Mouse (Mus musculus) limb, embryonic 13.5 days (tissue): ENCODE measurements at regions not wholly inside any gene's neighbourhood (a gene's known extent, or its start where the extent isn't known, plus 50 kb on each side); places are given as distances from the start of the nearest gene placed in this dataset.

Source experiments
- ATAC-seq: fragments of 200-750 bp; cut with Nextera tagmentation; 2 replicates; pipeline ENCODE4 v1.8.0; 2017; ENCODE audit warnings: low read depth, moderate number of reproducible peaks, moderate TSS enrichment; ENCODE audit not compliant: low FRiP score
- H3K27ac ChIP-seq: fragments of 300-500 bp; sonication (generic); 2 replicates; pipeline ENCODE4 v1.5.1; 2015; ENCODE audit warnings: inconsistent platforms, mild to moderate bottlenecking, moderate library complexity
- H3K27me3 ChIP-seq: fragments of 300-500 bp; sonication (generic); 2 replicates; pipeline ENCODE4 v1.6.1; 2015; ENCODE audit warnings: mild to moderate bottlenecking, inconsistent platforms
- H3K36me3 ChIP-seq: fragments of 300-500 bp; sonication (generic); 2 replicates; pipeline ENCODE4 v1.6.1; 2015; ENCODE audit warnings: inconsistent platforms, mild to moderate bottlenecking, moderate library complexity
- H3K4me1 ChIP-seq: fragments of 300-500 bp; sonication (generic); 2 replicates; pipeline ENCODE4 v1.6.1; 2015; ENCODE audit warnings: inconsistent platforms
- H3K4me2 ChIP-seq: fragments of 300-500 bp; sonication (generic); replicated peaks from 2 replicates; pipeline ENCODE4 v1.6.1; 2015; ENCODE audit warnings: inconsistent platforms, mild to moderate bottlenecking, moderate library complexity
- H3K4me3 ChIP-seq: fragments of 300-500 bp; sonication (generic); 2 replicates; pipeline ENCODE4 v1.5.1; 2015; ENCODE audit warnings: moderate library complexity, mild to moderate bottlenecking, inconsistent platforms
- H3K9ac ChIP-seq: fragments of 300-500 bp; sonication (generic); 2 replicates; pipeline ENCODE4 v1.6.1; 2015; ENCODE audit warnings: mild to moderate bottlenecking, inconsistent platforms
- H3K9me3 ChIP-seq: fragments of 300-500 bp; sonication (generic); 2 replicates; pipeline ENCODE4 v1.6.1; 2016; ENCODE audit warnings: inconsistent platforms
- WGBS: fragments of 180-500 bp; shearing (Covaris S2); methylation state at CpG from one replicate; pipeline ENCODE4 v1.1.7; 2015; 5-methylcytosine and 5-hydroxymethylcytosine counted together

DNA sequence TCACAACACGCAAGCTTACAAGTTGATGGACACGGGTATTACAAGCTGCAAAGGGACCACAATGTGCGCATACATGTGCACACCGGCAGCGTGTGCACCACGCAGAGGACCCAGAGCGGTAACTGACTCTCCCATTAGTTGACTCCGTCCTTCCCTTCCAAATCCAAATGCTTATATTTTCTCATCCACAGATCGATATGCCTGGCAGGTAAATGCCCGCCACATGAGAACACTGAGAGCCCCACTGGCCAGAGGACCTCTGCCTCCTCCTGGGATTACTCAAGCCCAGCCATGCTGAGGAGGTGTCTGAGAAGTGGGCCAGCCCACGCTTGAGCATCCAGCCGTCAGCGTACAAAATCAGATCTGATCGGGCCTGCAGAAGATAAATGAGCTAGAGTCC lies 279.6 kb downstream of the Gm826 start:
- peaks cover 16% of the 10 kb centered on the region for H3K27me3 ChIP-seq
- H3K9ac ChIP-seq, result no peak overlapping the region
- H3K36me3 ChIP-seq, result no peaks in the 10 kb centered on the region
- no peak overlapping the region for H3K4me3 ChIP-seq
- no peaks in the 10 kb centered on the region for H3K4me1 ChIP-seq
- no peaks in the 10 kb centered on the region for H3K9me3 ChIP-seq
- 84% methylated on average over 14 of the region's 14 CpGs for WGBS
- no peak overlapping the region for H3K4me2 ChIP-seq
- no peak overlapping the region for H3K27ac ChIP-seq
- no peak for ATAC-seq

- Histone ChIP-seq H3K9me3 (no peaks in the 10 kb centered on the region), H3K4me2 (no peak overlapping the region), H3K36me3 (no peaks in the 10 kb centered on the region), H3K4me3 (no peak overlapping the region), H3K27ac (no peak overlapping the region), H3K4me1 (0 out of 2 replicates have a peak, but pooled peaks cover 3% of the 10 kb centered on the region), H3K9ac (no peak overlapping the region), H3K27me3 (peaks cover 5% of the 10 kb centered on the region; the same call in 1 of the 2 replicates)
- ATAC-seq, result no peak
- 84% methylated on average over 9 of the region's 9 CpGs for WGBS
Measured at GRCm38 (mm10) chr2:160048286-160048685, 285.7 kb downstream of the Gm826 start.

DNA sequence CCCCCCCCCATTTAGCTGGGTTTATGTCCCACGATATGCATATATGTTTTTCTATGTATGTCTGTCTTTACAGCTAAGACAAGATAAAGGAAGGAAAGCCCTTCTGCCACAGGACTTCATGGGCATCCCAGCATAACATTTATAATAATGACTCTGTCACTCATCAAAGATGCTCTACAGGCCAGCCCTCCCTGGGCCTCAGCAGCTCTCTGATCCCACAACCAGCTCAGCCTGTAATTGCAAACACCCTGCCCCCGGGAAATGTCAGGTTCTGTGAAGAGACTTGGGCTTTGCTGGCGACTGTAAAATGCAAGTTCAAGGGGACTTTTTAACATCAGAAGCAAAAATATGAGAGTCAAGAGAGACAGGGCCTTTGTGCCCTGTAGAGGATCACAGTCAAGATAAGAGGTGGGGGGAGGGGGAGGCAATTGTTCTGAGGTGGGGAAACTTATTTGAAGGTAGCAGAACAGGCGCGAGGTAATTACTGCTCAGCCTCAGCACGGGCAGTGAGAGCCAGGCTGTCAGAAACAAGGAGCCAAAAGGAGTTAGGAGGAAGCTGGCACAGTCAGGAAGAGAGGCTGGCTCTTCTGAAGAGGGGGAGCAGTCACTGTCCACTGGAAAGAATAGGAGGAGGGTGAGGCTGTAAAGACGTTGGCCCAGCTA lies 286.9 kb downstream of the Gm826 start:
- Histone ChIP-seq H3K9ac (no peak overlapping the region), H3K27me3 (peaks cover 5% of the 10 kb centered on the region; the same call in 1 of the 2 replicates), H3K4me3 (no peak overlapping the region), H3K27ac (no peak overlapping the region), H3K36me3 (no peaks in the 10 kb centered on the region), H3K9me3 (no peaks in the 10 kb centered on the region), H3K4me1 (0 out of 2 replicates have a peak, but pooled peaks cover 3% of the 10 kb centered on the region), H3K4me2 (no peak overlapping the region)
- WGBS, result 15% methylated on average over 7 of the region's 7 CpGs
- no peak for ATAC-seq

GRCm38 (mm10) chr2:160044591-160044990 lies 289.4 kb downstream of the Gm826 start:
- H3K9me3 ChIP-seq, result no peaks in the 10 kb centered on the region
- peaks cover 5% of the 10 kb centered on the region; the same call in 1 of the 2 replicates for H3K27me3 ChIP-seq
- WGBS, result 67% methylated on average over 4 of the region's 4 CpGs
- no peak for ATAC-seq
- no peak overlapping the region for H3K27ac ChIP-seq
- no peaks in the 10 kb centered on the region for H3K36me3 ChIP-seq
- H3K4me2 ChIP-seq, result no peak overlapping the region
- H3K9ac ChIP-seq, result no peak overlapping the region
- 0 out of 2 replicates have a peak, but pooled peaks cover 3% of the 10 kb centered on the region for H3K4me1 ChIP-seq
- no peak overlapping the region for H3K4me3 ChIP-seq

- H3K27me3 ChIP-seq, result peaks cover 5% of the 10 kb centered on the region; the same call in 1 of the 2 replicates
- ATAC-seq, result peak; percentile 28; the same call in 1 of the 2 replicates
- WGBS, result 80% methylated on average over 2 of the region's 2 CpGs
Measured at GRCm38 (mm10) chr2:160044184-160044583, 289.8 kb downstream of the Gm826 start.

DNA sequence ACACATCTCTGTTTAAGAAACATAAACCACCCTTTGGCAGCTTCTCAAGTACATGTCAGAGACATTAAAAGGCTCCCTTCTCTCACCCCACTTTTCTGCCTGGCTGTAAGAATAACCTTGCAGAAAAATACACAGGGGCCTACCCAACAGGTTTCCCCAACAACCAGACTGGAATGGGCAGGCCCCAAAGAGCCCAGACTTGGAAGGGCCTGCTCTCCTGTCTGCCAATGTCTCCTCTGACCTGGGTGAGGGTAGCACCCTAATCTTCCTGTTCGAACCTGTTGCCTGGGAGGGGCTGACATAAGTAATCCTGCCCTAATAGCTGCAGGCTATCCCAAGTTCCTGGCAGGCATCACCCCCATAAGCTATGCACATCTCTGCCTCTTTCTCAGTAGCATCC lies 304.5 kb downstream of the Gm826 start:
- H3K27me3 ChIP-seq, result no peaks in the 10 kb centered on the region
- no peak overlapping the region for H3K4me2 ChIP-seq
- H3K9ac ChIP-seq, result no peak overlapping the region
- no peak overlapping the region for H3K27ac ChIP-seq
- no peaks in the 10 kb centered on the region for H3K36me3 ChIP-seq
- H3K4me1 ChIP-seq, result no peaks in the 10 kb centered on the region
- H3K4me3 ChIP-seq, result no peak overlapping the region
- 75% methylated on average over 1 of the region's 1 CpGs for WGBS
- no peak for ATAC-seq
- no peaks in the 10 kb centered on the region for H3K9me3 ChIP-seq

More at GRCm38 (mm10) chr2:160044184-160044583, 289.8 kb downstream of the Gm826 start:
- no peak overlapping the region for H3K9ac ChIP-seq
- H3K27ac ChIP-seq, result no peak overlapping the region
- 0 out of 2 replicates have a peak, but pooled peaks cover 3% of the 10 kb centered on the region for H3K4me1 ChIP-seq
- no peak overlapping the region for H3K4me3 ChIP-seq
- no peaks in the 10 kb centered on the region for H3K36me3 ChIP-seq
- no peaks in the 10 kb centered on the region for H3K9me3 ChIP-seq
- H3K4me2 ChIP-seq, result no peak overlapping the region

DNA sequence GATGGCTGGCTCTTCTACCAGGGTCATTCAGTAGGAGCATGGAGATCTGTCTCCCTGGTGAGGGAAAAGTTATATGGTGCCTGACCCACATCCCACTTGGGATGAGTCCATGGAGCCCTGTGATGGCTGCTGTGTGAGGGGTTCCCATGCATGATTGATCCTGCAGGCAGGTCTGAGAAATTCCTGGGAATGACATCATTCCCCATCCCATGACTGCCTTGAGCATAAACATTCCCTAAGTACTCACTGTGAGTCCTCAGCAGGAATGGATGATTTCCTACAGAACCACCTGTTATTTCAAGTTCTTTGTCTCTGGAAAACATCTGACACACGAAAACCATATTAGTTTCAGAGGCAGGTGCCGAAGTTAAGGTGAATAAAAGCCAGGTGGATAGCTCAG lies 305.5 kb downstream of the Gm826 start:
- 65% methylated on average over 2 of the region's 2 CpGs for WGBS
- Histone ChIP-seq H3K4me3 (no peak overlapping the region), H3K9ac (no peak overlapping the region), H3K27me3 (no peaks in the 10 kb centered on the region), H3K9me3 (no peaks in the 10 kb centered on the region), H3K4me2 (no peak overlapping the region), H3K4me1 (no peaks in the 10 kb centered on the region), H3K27ac (no peak overlapping the region), H3K36me3 (no peaks in the 10 kb centered on the region)
- ATAC-seq, result no peak

- no peaks in the 10 kb centered on the region for H3K27me3 ChIP-seq
- no peaks in the 10 kb centered on the region for H3K9me3 ChIP-seq
- H3K9ac ChIP-seq, result no peak overlapping the region
- no peak overlapping the region for H3K27ac ChIP-seq
- peaks cover 11% of the 10 kb centered on the region for H3K4me1 ChIP-seq
- ATAC-seq, result no peak
- no peak overlapping the region for H3K4me2 ChIP-seq
- 61% methylated on average over 3 of the region's 3 CpGs for WGBS
- H3K36me3 ChIP-seq, result no peaks in the 10 kb centered on the region
- H3K4me3 ChIP-seq, result no peak overlapping the region
Measured at GRCm38 (mm10) chr2:160025911-160026310, 308.1 kb downstream of the Gm826 start.

DNA sequence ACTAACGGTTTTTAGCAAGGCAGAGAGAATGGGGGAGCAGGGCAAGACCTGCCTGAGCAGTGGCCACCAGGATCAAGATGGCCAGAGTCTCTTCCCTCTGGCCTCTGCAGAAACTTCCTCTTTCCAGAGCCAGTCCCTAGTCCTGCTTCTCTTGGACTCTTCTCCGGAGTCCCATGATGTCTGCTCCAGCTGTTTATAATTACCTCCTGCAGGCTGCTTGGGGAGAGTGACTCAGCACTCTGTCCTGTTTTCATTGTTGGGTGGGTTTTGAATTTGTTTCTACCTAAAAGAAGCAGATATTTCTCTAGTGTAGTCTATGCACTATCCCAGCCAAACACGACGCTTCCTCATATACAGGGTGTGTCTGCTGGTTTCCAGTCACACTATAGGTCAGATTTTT lies 312.4 kb downstream of the Gm826 start:
- ATAC-seq, result no peak
- no peaks in the 10 kb centered on the region for H3K27me3 ChIP-seq
- no peak overlapping the region for H3K9ac ChIP-seq
- peaks cover 28% of the 10 kb centered on the region for H3K4me1 ChIP-seq
- H3K4me2 ChIP-seq, result no peak overlapping the region
- H3K9me3 ChIP-seq, result no peaks in the 10 kb centered on the region
- H3K36me3 ChIP-seq, result no peaks in the 10 kb centered on the region
- 49% methylated on average over 4 of the region's 4 CpGs for WGBS
- no peak overlapping the region for H3K27ac ChIP-seq
- no peak overlapping the region for H3K4me3 ChIP-seq

GRCm38 (mm10) chr2:160020876-160021275 lies 313.1 kb downstream of the Gm826 start:
- Histone ChIP-seq H3K4me1 (peaks cover 30% of the 10 kb centered on the region), H3K4me3 (no peak overlapping the region), H3K9ac (no peak overlapping the region), H3K27me3 (no peaks in the 10 kb centered on the region), H3K36me3 (no peaks in the 10 kb centered on the region), H3K4me2 (no peak overlapping the region), H3K27ac (no peak overlapping the region), H3K9me3 (no peaks in the 10 kb centered on the region)
- WGBS, result 58% methylated on average over 2 of the region's 2 CpGs
- ATAC-seq, result no peak

DNA sequence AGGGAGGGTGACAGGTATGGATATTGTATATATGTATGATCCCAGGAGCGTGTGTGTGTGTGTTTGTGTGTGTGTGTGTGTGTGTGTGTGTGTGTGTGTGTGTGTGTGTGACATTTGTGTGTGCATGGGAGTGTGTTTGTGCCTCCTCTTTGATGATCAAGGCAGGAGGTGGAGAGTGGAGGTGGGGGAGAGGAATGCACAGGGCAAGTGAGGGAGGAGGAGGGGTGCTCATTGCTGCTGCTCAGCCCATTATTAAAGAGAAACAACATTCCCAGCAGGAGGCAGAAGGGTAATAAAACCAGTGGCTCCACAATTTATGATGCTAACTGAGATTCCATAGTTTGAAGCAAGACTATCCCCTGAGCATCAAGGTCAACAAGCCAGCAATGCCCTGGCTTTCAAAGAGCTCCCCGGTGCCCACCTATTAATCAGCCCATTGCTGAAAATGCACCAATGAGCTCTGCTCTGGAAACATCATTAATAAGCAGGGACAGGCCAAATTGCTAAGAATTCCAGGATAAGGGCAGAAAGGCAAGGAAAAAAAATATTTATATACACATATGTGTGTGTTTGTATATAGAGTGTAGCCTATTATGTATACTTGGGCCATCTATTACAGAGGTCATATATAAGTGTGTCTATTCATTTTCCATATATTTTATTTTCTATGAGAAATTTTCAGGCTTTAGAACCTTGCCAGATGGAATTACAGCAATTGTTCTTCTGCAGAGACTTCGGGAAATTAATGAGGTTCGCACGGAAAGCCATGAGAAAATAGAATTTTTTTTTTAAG lies 316.7 kb downstream of the Gm826 start:
- no peaks in the 10 kb centered on the region for H3K27me3 ChIP-seq
- H3K4me1 ChIP-seq, result peaks cover 30% of the 10 kb centered on the region
- no peaks in the 10 kb centered on the region for H3K9me3 ChIP-seq
- no peak overlapping the region for H3K4me3 ChIP-seq
- no peak overlapping the region for H3K9ac ChIP-seq
- H3K36me3 ChIP-seq, result no peaks in the 10 kb centered on the region
- H3K27ac ChIP-seq, result 0 out of 2 replicates have a peak overlapping the region, but pooled peaks have one; percentile 39
- H3K4me2 ChIP-seq, result no peak overlapping the region
- 33% methylated on average over 5 of the region's 5 CpGs for WGBS
- ATAC-seq, result peak; percentile 66; the same call in 1 of the 2 replicates

- no peak overlapping the region for H3K4me2 ChIP-seq
- no peak overlapping the region for H3K9ac ChIP-seq
- no peak overlapping the region for H3K27ac ChIP-seq
- H3K9me3 ChIP-seq, result no peaks in the 10 kb centered on the region
- no peak overlapping the region for H3K4me3 ChIP-seq
- no peak for ATAC-seq
- H3K27me3 ChIP-seq, result no peaks in the 10 kb centered on the region
- no peaks in the 10 kb centered on the region for H3K36me3 ChIP-seq
- H3K4me1 ChIP-seq, result peaks cover under 1% of the 10 kb centered on the region; the same call in 1 of the 2 replicates
- 84% methylated on average over 6 of the region's 6 CpGs for WGBS
Measured at GRCm38 (mm10) chr2:160011421-160011820, 322.5 kb downstream of the Gm826 start.
